Mouse (Mus musculus): ENCODE results near the gene Lrch3. TPM values are rescaled to one million over a fixed set of nuclear protein-coding genes. Genes with fewer than 3 reads are reported as not detected.

Lrch3 gene
- total and polyA plus RNA-seq, 2 experiments from 2014 or later = 11.2 to 22.8 TPM

DNA sequence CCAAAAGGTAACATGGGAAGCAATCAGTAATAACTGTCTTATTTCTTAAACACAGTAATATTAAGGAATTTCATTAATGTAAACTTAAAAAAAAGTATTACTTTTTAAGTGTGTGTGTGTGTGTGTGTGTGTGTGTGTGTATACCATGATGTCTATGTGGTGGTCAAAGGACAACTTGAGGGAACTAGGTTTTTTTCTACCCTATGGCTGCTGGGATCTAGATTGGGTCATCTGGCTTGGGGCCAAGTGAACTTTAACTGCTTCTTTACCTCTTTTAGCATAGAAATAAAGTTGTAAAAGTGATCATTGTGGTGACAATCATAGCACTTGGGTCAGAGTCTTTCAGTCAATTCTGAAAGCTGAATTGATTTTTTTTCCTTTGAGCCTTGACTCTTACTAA, 17.8 kb upstream of the Lrch3 start:
- Histone ChIP-seq H3K4me2 (ENCODE audit: low read depth, low read length) (no peak overlapping the region), H3K4me1 (ENCODE audit: control insufficient read depth, insufficient read depth) (no peaks in the 10 kb centered on the region), H3K27me3 (ENCODE audit: control insufficient read depth, insufficient read depth, low read length) (no peaks in the 10 kb centered on the region), H3K36me3 (replicated peaks; ENCODE audit: control insufficient read depth, insufficient read depth, low read length) (peaks cover 68% of the 10 kb centered on the region), H3K27ac (ENCODE audit: low read depth) (no peak overlapping the region), H3K9ac (replicated peaks; ENCODE audit: low read depth, low read length) (no peak overlapping the region), H3K9me3 (replicated peaks; ENCODE audit: control insufficient read depth, low read length) (no peaks in the 10 kb centered on the region), H3K4me3 (ENCODE audit: low read depth, low read length) (no peak overlapping the region)
- no peak for ATAC-seq (ENCODE audit: insufficient read depth, low read depth)
- no peak for DNase-seq (ENCODE audit: low spot score)
- no peak for TF ChIP-seq CTCF (IDR thresholded peaks at IDR 0.05; ENCODE audit: low read depth)
- no peak for TF ChIP-seq EP300 (IDR thresholded peaks at IDR 0.05; ENCODE audit: low read depth)

GRCm38 (mm10) chr16:32901360-32902050, 12.4 kb upstream of the Lrch3 start:
- TF ChIP-seq EP300 (IDR thresholded peaks at IDR 0.05; ENCODE audit: low read depth) = no peak
- no peak for TF ChIP-seq CTCF (IDR thresholded peaks at IDR 0.05; ENCODE audit: low read depth)
- DNase-seq (ENCODE audit: low spot score) = no peak
- 86% methylated on average over 2 of the region's 2 CpGs for WGBS
- no peak overlapping the region for H3K27ac ChIP-seq (ENCODE audit: low read depth)
- no peak for ATAC-seq (ENCODE audit: insufficient read depth, low read depth)
- no peak overlapping the region for H3K9ac ChIP-seq (replicated peaks; ENCODE audit: low read depth, low read length)
- H3K9me3 ChIP-seq (replicated peaks; ENCODE audit: control insufficient read depth, low read length) = no peaks in the 10 kb centered on the region
- H3K4me2 ChIP-seq (ENCODE audit: low read depth, low read length) = no peak overlapping the region
- no peaks in the 10 kb centered on the region for H3K27me3 ChIP-seq (ENCODE audit: control insufficient read depth, insufficient read depth, low read length)
- peaks cover 56% of the 10 kb centered on the region for H3K36me3 ChIP-seq (replicated peaks; ENCODE audit: control insufficient read depth, insufficient read depth, low read length)
- H3K4me3 ChIP-seq (ENCODE audit: low read depth, low read length) = no peak overlapping the region
- no peaks in the 10 kb centered on the region for H3K4me1 ChIP-seq (ENCODE audit: control insufficient read depth, insufficient read depth)

DNA sequence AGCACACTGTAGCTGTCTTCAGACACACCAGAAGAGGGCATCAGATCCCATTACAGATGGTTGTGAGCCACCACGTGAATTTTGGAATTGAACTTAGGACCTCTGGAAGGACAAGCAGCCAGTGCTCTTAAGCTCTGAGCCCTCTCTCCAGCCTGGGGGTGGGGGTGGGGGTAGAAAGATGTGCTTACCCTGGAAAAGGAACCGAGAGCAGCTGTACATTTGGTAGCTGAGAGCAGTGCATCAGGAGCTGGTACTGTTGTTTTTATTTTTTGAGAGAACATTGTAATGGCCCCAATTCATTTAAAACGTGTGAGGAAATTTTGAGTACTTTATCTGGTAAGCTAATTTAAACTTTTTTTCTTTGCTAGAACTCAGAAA, 11.9 kb upstream of the Lrch3 start:
- Histone ChIP-seq H3K4me1 (ENCODE audit: control insufficient read depth, insufficient read depth) (no peaks in the 10 kb centered on the region), H3K4me2 (ENCODE audit: low read depth, low read length) (no peak overlapping the region), H3K36me3 (replicated peaks; ENCODE audit: control insufficient read depth, insufficient read depth, low read length) (peaks cover 58% of the 10 kb centered on the region), H3K27ac (ENCODE audit: low read depth) (no peak overlapping the region), H3K4me3 (ENCODE audit: low read depth, low read length) (no peak overlapping the region), H3K9me3 (replicated peaks; ENCODE audit: control insufficient read depth, low read length) (no peaks in the 10 kb centered on the region), H3K27me3 (ENCODE audit: control insufficient read depth, insufficient read depth, low read length) (no peaks in the 10 kb centered on the region), H3K9ac (replicated peaks; ENCODE audit: low read depth, low read length) (no peak overlapping the region)
- ATAC-seq (ENCODE audit: insufficient read depth, low read depth) (no peak), DNase-seq (ENCODE audit: low spot score) (no peak)
- no peak for TF ChIP-seq CTCF (IDR thresholded peaks at IDR 0.05; ENCODE audit: low read depth)
- TF ChIP-seq EP300 (IDR thresholded peaks at IDR 0.05; ENCODE audit: low read depth) = no peak
- 59% methylated on average over 3 of the region's 3 CpGs for WGBS

- no peak for ATAC-seq (ENCODE audit: insufficient read depth, low read depth)
- Histone ChIP-seq H3K27ac (ENCODE audit: low read depth) (no peak overlapping the region), H3K9ac (replicated peaks; ENCODE audit: low read depth, low read length) (no peak overlapping the region), H3K4me3 (ENCODE audit: low read depth, low read length) (no peak overlapping the region), H3K36me3 (replicated peaks; ENCODE audit: control insufficient read depth, insufficient read depth, low read length) (peaks cover 36% of the 10 kb centered on the region), H3K9me3 (replicated peaks; ENCODE audit: control insufficient read depth, low read length) (no peaks in the 10 kb centered on the region), H3K27me3 (ENCODE audit: control insufficient read depth, insufficient read depth, low read length) (no peaks in the 10 kb centered on the region), H3K4me2 (ENCODE audit: low read depth, low read length) (no peak overlapping the region), H3K4me1 (ENCODE audit: control insufficient read depth, insufficient read depth) (no peaks in the 10 kb centered on the region)
- 74% methylated on average over 2 of the region's 2 CpGs for WGBS
- DNase-seq (ENCODE audit: low spot score) = no peak
- no peak for TF ChIP-seq CTCF (IDR thresholded peaks at IDR 0.05; ENCODE audit: low read depth)
- TF ChIP-seq EP300 (IDR thresholded peaks at IDR 0.05; ENCODE audit: low read depth) = no peak
Observed at GRCm38 (mm10) chr16:32906186-32906585, 7.7 kb upstream of the Lrch3 start.

DNA sequence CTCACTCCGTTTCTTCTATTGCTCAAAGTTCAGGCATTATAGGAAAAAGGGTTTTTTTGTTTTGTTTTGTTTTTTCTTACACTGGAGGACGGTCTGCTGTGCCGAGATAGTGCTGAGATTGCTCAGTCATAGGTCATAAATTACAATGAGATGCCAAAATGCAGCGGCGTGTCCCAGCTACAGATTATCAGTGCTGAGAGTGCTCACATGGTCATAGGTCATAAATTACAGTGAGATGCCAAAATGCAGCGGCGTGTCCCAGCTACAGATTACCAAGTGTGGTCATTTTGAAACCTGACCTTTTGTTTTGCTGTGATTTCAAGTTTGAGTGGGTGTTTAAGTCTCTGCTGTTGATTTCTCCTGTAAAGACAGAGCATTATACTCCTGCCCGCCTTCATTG, 7.2 kb upstream of the Lrch3 start:
- Histone ChIP-seq H3K36me3 (replicated peaks; ENCODE audit: control insufficient read depth, insufficient read depth, low read length) (peaks cover 32% of the 10 kb centered on the region), H3K9ac (replicated peaks; ENCODE audit: low read depth, low read length) (no peak overlapping the region), H3K4me1 (ENCODE audit: control insufficient read depth, insufficient read depth) (no peaks in the 10 kb centered on the region), H3K27me3 (ENCODE audit: control insufficient read depth, insufficient read depth, low read length) (no peaks in the 10 kb centered on the region), H3K4me2 (ENCODE audit: low read depth, low read length) (no peak overlapping the region), H3K27ac (ENCODE audit: low read depth) (no peak overlapping the region), H3K4me3 (ENCODE audit: low read depth, low read length) (no peak overlapping the region), H3K9me3 (replicated peaks; ENCODE audit: control insufficient read depth, low read length) (no peaks in the 10 kb centered on the region)
- WGBS = 72% methylated on average over 8 of the region's 8 CpGs
- DNase-seq (ENCODE audit: low spot score) = no peak
- TF ChIP-seq EP300 (IDR thresholded peaks at IDR 0.05; ENCODE audit: low read depth) = no peak
- TF ChIP-seq CTCF (IDR thresholded peaks at IDR 0.05; ENCODE audit: low read depth) = no peak
- no peak for ATAC-seq (ENCODE audit: insufficient read depth, low read depth)

- Histone ChIP-seq H3K4me3 (ENCODE audit: low read depth, low read length) (no peak overlapping the region), H3K4me2 (ENCODE audit: low read depth, low read length) (peak overlapping the region; percentile 76), H3K9me3 (replicated peaks; ENCODE audit: control insufficient read depth, low read length) (no peaks in the 10 kb centered on the region), H3K36me3 (replicated peaks; ENCODE audit: control insufficient read depth, insufficient read depth, low read length) (no peaks in the 10 kb centered on the region), H3K27ac (ENCODE audit: low read depth) (no peak overlapping the region), H3K27me3 (ENCODE audit: control insufficient read depth, insufficient read depth, low read length) (no peaks in the 10 kb centered on the region), H3K4me1 (ENCODE audit: control insufficient read depth, insufficient read depth) (peaks cover 4% of the 10 kb centered on the region), H3K9ac (replicated peaks; ENCODE audit: low read depth, low read length) (no peak overlapping the region; the same call in 1 of the 2 replicates)
- ATAC-seq (ENCODE audit: insufficient read depth, low read depth) (no peak), DNase-seq (ENCODE audit: low spot score) (no peak)
- TF ChIP-seq EP300 (IDR thresholded peaks at IDR 0.05; ENCODE audit: low read depth) (no peak), CTCF (IDR thresholded peaks at IDR 0.05; ENCODE audit: low read depth) (no peak)
- 48% methylated on average over 7 of the region's 7 CpGs for whole genome bisulfite sequencing
Observed at GRCm38 (mm10) chr16:32913212-32913611, 688 bp upstream of the Lrch3 start.

Measured in heart, postnatal 0 days (tissue).